Mouse (Mus musculus) neural tube, postnatal 0 days (tissue): Measurements from ENCODE around the gene Olfr1170. TPM values are rescaled to one million over a fixed set of nuclear protein-coding genes. Genes with fewer than 3 reads are reported as not detected.

Source experiments
- polyA plus RNA-seq: library from polyadenylated mRNA; unstranded; fragments of >200 nt; fragmentation: Nextera tagmentation; extraction: Ambion mirVana; gene quantifications from 2 replicates; pipeline ENCODE4 v1.2.1, GENCODE M21; 2015

Gene Olfr1170
- not detected in 2 replicates for polyA plus RNA-seq

GRCm38 (mm10) chr2:88228234-88228633 lies at the start of gene Olfr1170:
Gene Olfr1170 (minus strand): TSS chr2:88228334.

GRCm38 (mm10) chr2:88181580-88181979 lies 46.6 kb downstream of the Olfr1170 start, which contains the start of gene Olfr1168:
Gene Olfr1168 (plus strand): TSS chr2:88181880.

Other genes starting within 250 kb of the Olfr1170 start
- not detected in 2 replicates for gene Olfr1158, start 238.2 kb downstream of the Olfr1170 start, polyA plus RNA-seq
- not detected in 2 replicates for gene Olfr1160, start 220.1 kb downstream of the Olfr1170 start, polyA plus RNA-seq
- gene Olfr1161, start 205.6 kb downstream of the Olfr1170 start, polyA plus RNA-seq: not detected in 2 replicates
- gene Olfr73, start 190.6 kb downstream of the Olfr1170 start, polyA plus RNA-seq: not detected in 2 replicates
- gene Olfr1162, start 177.2 kb downstream of the Olfr1170 start, polyA plus RNA-seq: not detected in 2 replicates
- gene Olfr1163, start 156.5 kb downstream of the Olfr1170 start, polyA plus RNA-seq: not detected in 2 replicates
- gene Olfr1164, start 134.4 kb downstream of the Olfr1170 start, polyA plus RNA-seq: not detected in 2 replicates
- not detected in 2 replicates for gene Olfr1166, start 100.1 kb downstream of the Olfr1170 start, polyA plus RNA-seq
- not detected in 2 replicates for gene Olfr1167, start 73.1 kb downstream of the Olfr1170 start, polyA plus RNA-seq
- gene Olfr1168, start 46.5 kb downstream of the Olfr1170 start, polyA plus RNA-seq: not detected in 2 replicates
- not detected in 2 replicates for gene Olfr1173, start 51.5 kb upstream of the Olfr1170 start, polyA plus RNA-seq
- not detected in 2 replicates for gene Olfr1174-ps, start 86.8 kb upstream of the Olfr1170 start, polyA plus RNA-seq
- gene Olfr1175-ps, start 98.9 kb upstream of the Olfr1170 start, polyA plus RNA-seq: not detected in 2 replicates
- gene Olfr1176, start 108.4 kb upstream of the Olfr1170 start, polyA plus RNA-seq: not detected in 2 replicates
- gene Olfr1177-ps, start 118.2 kb upstream of the Olfr1170 start, polyA plus RNA-seq: not detected in 2 replicates
- not detected in 2 replicates for gene Olfr1178, start 158.7 kb upstream of the Olfr1170 start, polyA plus RNA-seq
- gene Olfr1179, start 178.1 kb upstream of the Olfr1170 start, polyA plus RNA-seq: not detected in 2 replicates
- not detected in 2 replicates for gene Olfr1180, start 190.8 kb upstream of the Olfr1170 start, polyA plus RNA-seq
- not detected in 2 replicates for gene Olfr1181, start 197.8 kb upstream of the Olfr1170 start, polyA plus RNA-seq
- gene Gm13757, start 220.8 kb upstream of the Olfr1170 start, polyA plus RNA-seq: not detected in 2 replicates
- not detected in 2 replicates for gene Olfr1183, start 226.5 kb upstream of the Olfr1170 start, polyA plus RNA-seq